Mouse (Mus musculus): ENCODE results near the gene Ubr7. TPM values are rescaled to one million over a fixed set of nuclear protein-coding genes. Genes with fewer than 3 reads are reported as not detected.
A peak's percentile ranks its signal among the peaks of the same experiment; 100 is the strongest.

Ubr7 gene
- polyA plus RNA-seq, 1 experiment from 2014 or later = 35.8 TPM

DNA sequence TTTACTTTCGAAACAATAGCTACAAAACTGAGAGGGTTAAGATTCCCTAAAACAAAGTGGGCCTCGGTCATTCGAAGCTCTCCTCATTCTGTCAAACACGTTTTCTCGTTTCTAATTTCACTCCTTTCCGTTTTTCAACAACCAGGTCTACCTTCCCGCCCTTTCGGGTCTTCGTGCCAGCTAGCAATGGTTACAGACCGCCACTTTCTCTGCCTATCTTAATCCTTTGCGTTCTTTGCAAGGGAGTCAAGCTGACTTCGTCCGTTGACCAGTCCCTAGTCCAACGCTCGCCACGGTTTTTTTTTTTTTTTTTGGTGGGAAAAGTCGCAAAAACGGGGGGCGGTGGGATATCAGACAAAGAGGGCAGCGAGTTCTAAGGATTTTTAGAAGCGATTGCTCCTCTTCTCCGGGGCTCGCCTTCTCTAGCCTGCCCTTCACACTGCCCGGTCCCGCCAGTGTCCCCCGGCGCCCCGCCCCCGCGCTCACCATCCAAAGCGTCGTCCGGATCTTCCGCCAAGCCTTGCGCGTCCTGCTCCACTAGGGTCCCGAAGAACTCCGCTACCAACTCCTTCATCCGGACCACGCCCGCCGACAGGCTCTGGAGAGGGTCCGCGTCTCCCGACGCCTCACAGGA is 595 bp upstream of the Ubr7 start:
- Histone ChIP-seq H3K36me3 (ENCODE audit: control insufficient read depth, insufficient read depth, low read length) (no peaks in the 10 kb centered on the region), H3K27ac (ENCODE audit: low read depth, low read length) (peak overlapping the region; percentile 91), H3K4me3 (ENCODE audit: low read depth, low read length) (peak overlapping the region; percentile 73), H3K4me1 (ENCODE audit: control insufficient read depth, insufficient read depth, low read length) (peaks cover 20% of the 10 kb centered on the region), H3K4me2 (peak overlapping the region; percentile 79), H3K27me3 (ENCODE audit: control insufficient read depth, insufficient read depth, low read length) (no peaks in the 10 kb centered on the region), H3K9ac (ENCODE audit: low read depth, low read length) (peak overlapping the region; percentile 78), H3K9me3 (replicated peaks; ENCODE audit: control insufficient read depth, low read length) (no peaks in the 10 kb centered on the region)
- peak; percentile 85 for ATAC-seq (replicated peaks; ENCODE audit: insufficient number of reproducible peaks, low FRiP score, low TSS enrichment)
- WGBS (ENCODE audit: insufficient replicate concordance) = under 1% methylated on average over 46 of the region's 46 CpGs

DNA sequence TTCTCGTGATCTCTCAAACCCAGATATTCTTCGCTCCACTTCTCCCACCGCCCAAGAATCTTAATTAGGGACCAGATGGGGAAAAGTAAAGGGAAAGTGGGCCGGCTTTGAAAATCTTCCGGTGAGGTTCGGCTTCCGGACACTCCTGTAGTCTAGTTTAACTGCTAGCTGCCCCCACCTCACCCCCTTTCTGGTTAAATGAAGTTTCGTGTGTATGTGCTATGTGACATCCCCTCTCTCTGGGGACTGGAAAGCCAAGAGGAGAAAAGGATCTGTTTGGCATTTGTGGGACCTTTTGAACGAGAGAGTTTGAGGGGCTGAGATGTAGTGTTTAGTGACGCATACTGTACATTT is 613 bp downstream of the Ubr7 start, which contains the start of gene Gm20604:
TSS of gene Gm20604 (minus strand) at position 270 of the 354 bp plus-strand sequence.
- 1% methylated on average over 10 of the region's 10 CpGs for WGBS (ENCODE audit: insufficient replicate concordance)
- peak within 1 kb of the TSS; percentile 87 for H3K4me2 ChIP-seq
- no peaks in the 10 kb centered on the region for H3K36me3 ChIP-seq (ENCODE audit: control insufficient read depth, insufficient read depth, low read length)
- H3K4me1 ChIP-seq (ENCODE audit: control insufficient read depth, insufficient read depth, low read length) = peaks cover 20% of the 10 kb centered on the region
- no peak for ATAC-seq (replicated peaks; ENCODE audit: insufficient number of reproducible peaks, low FRiP score, low TSS enrichment)
- no peaks in the 10 kb centered on the region for H3K9me3 ChIP-seq (replicated peaks; ENCODE audit: control insufficient read depth, low read length)
- H3K27ac ChIP-seq (ENCODE audit: low read depth, low read length) = peak within 1 kb of the TSS; percentile 91
- peak within 1 kb of the TSS; percentile 73 for H3K4me3 ChIP-seq (ENCODE audit: low read depth, low read length)
- H3K27me3 ChIP-seq (ENCODE audit: control insufficient read depth, insufficient read depth, low read length) = no peaks in the 10 kb centered on the region
- peak within 1 kb of the TSS; percentile 78 for H3K9ac ChIP-seq (ENCODE audit: low read depth, low read length)

DNA sequence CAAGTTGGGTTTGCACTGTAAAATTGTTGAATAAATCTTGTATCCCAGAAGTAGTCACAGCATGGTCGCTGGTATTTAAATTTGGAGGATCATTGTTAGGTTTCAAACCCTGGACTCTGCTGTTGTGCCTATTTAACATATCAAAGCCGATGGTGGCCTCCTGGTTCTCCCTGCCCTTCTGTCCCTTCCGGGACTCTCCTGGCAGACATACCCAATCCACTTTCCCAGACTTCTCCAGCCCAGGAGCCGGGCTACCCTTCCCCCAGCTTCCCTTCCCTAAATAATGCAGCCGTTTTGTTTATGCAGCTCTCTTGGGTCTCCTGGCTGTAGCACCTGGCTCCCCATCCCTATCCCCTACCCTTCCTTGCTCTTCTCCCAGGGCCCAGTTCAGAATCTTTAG is 1.2 kb downstream of the Ubr7 start:
- H3K36me3 ChIP-seq (ENCODE audit: control insufficient read depth, insufficient read depth, low read length) = 0 out of 2 replicates have a peak, but pooled peaks cover 3% of the 10 kb centered on the region
- peak overlapping the region; percentile 77 for H3K9ac ChIP-seq (ENCODE audit: low read depth, low read length)
- ATAC-seq (replicated peaks; ENCODE audit: insufficient number of reproducible peaks, low FRiP score, low TSS enrichment) = no peak
- no peaks in the 10 kb centered on the region for H3K27me3 ChIP-seq (ENCODE audit: control insufficient read depth, insufficient read depth, low read length)
- WGBS (ENCODE audit: insufficient replicate concordance) = 3% methylated on average over 5 of the region's 5 CpGs
- peak overlapping the region; percentile 87 for H3K4me2 ChIP-seq
- no peaks in the 10 kb centered on the region for H3K9me3 ChIP-seq (replicated peaks; ENCODE audit: control insufficient read depth, low read length)
- peak overlapping the region; percentile 73 for H3K4me3 ChIP-seq (ENCODE audit: low read depth, low read length)
- H3K27ac ChIP-seq (ENCODE audit: low read depth, low read length) = no peak overlapping the region
- H3K4me1 ChIP-seq (ENCODE audit: control insufficient read depth, insufficient read depth, low read length) = peaks cover 20% of the 10 kb centered on the region

DNA sequence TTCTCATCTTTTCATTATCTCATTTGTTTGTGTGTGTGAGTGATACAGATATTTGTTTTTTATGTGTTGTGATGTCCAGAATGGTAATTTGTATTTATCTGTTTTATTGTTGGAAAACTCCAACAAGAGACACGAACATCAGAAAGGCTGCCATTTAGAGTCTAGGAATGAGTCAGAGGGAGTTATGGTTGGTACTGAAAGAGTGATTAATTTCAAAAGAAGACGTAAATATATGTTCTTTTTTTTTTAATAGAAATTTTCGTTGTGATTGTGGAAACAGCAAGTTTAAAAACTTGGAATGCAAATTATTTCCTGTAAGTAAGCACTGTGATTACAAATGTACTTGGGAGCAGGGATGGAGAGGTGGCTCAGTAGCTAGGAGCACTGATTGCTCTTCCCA is 3.9 kb downstream of the Ubr7 start:
- Histone ChIP-seq H3K36me3 (ENCODE audit: control insufficient read depth, insufficient read depth, low read length) (peaks cover 6% of the 10 kb centered on the region; the same call in 1 of the 2 replicates), H3K9ac (ENCODE audit: low read depth, low read length) (no peak overlapping the region), H3K9me3 (replicated peaks; ENCODE audit: control insufficient read depth, low read length) (no peaks in the 10 kb centered on the region), H3K27me3 (ENCODE audit: control insufficient read depth, insufficient read depth, low read length) (no peaks in the 10 kb centered on the region), H3K4me1 (ENCODE audit: control insufficient read depth, insufficient read depth, low read length) (peaks cover 14% of the 10 kb centered on the region), H3K4me3 (ENCODE audit: low read depth, low read length) (no peak overlapping the region), H3K27ac (ENCODE audit: low read depth, low read length) (no peak overlapping the region), H3K4me2 (no peak overlapping the region)
- WGBS (ENCODE audit: insufficient replicate concordance) = 84% methylated on average over 3 of the region's 3 CpGs
- ATAC-seq (replicated peaks; ENCODE audit: insufficient number of reproducible peaks, low FRiP score, low TSS enrichment) = no peak

DNA sequence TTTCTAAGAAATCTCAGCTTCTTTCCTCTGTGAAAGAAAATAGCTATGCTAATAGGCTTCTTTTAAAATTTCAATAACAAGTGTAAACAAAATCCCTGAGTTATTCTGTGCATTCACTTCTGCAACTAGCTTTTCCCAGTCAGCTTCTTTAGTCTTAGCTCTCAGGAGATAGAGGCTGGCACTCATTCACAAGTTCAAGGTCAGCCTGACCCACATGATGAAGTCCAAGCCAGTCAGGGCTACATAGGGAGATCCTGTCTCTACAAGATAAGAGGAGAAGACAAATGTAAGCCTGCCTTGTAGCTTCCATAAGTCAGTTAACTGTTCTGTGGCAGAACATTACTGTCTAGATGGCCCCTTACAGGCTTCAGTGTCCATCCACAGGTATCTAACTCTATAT is 5.9 kb downstream of the Ubr7 start:
- no peak overlapping the region for H3K9ac ChIP-seq (ENCODE audit: low read depth, low read length)
- H3K36me3 ChIP-seq (ENCODE audit: control insufficient read depth, insufficient read depth, low read length) = peaks cover 10% of the 10 kb centered on the region; the same call in 1 of the 2 replicates
- H3K4me2 ChIP-seq = no peak overlapping the region
- no peak for ATAC-seq (replicated peaks; ENCODE audit: insufficient number of reproducible peaks, low FRiP score, low TSS enrichment)
- no peak overlapping the region for H3K4me3 ChIP-seq (ENCODE audit: low read depth, low read length)
- no peaks in the 10 kb centered on the region for H3K9me3 ChIP-seq (replicated peaks; ENCODE audit: control insufficient read depth, low read length)
- H3K27me3 ChIP-seq (ENCODE audit: control insufficient read depth, insufficient read depth, low read length) = no peaks in the 10 kb centered on the region
- H3K4me1 ChIP-seq (ENCODE audit: control insufficient read depth, insufficient read depth, low read length) = peaks cover 13% of the 10 kb centered on the region
- no peak overlapping the region for H3K27ac ChIP-seq (ENCODE audit: low read depth, low read length)

DNA sequence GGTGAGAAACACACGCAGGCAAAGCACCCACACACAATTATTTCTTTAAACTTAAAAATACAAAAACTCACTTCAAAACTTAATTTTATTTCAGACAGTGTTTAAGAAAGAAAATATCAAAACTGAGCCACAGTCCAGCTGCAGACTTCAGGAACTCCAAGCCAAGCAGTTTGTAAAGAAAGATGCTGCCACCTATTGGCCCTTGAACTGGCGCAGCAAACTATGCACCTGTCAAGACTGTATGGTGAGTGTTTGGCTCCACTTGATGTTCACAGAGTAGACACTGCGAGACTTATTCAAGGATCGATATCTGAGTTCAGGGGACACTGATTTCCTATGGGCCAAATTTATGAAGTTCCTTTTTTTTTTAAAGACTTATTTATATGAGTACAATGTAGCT is 11.2 kb downstream of the Ubr7 start:
- peaks cover 37% of the 10 kb centered on the region for H3K36me3 ChIP-seq (ENCODE audit: control insufficient read depth, insufficient read depth, low read length)
- H3K9ac ChIP-seq (ENCODE audit: low read depth, low read length) = no peak overlapping the region
- H3K4me3 ChIP-seq (ENCODE audit: low read depth, low read length) = no peak overlapping the region
- no peaks in the 10 kb centered on the region for H3K27me3 ChIP-seq (ENCODE audit: control insufficient read depth, insufficient read depth, low read length)
- no peaks in the 10 kb centered on the region for H3K9me3 ChIP-seq (replicated peaks; ENCODE audit: control insufficient read depth, low read length)
- no peaks in the 10 kb centered on the region for H3K4me1 ChIP-seq (ENCODE audit: control insufficient read depth, insufficient read depth, low read length)
- 92% methylated on average over 4 of the region's 4 CpGs for WGBS (ENCODE audit: insufficient replicate concordance)
- H3K27ac ChIP-seq (ENCODE audit: low read depth, low read length) = no peak overlapping the region
- no peak overlapping the region for H3K4me2 ChIP-seq
- ATAC-seq (replicated peaks; ENCODE audit: insufficient number of reproducible peaks, low FRiP score, low TSS enrichment) = no peak

DNA sequence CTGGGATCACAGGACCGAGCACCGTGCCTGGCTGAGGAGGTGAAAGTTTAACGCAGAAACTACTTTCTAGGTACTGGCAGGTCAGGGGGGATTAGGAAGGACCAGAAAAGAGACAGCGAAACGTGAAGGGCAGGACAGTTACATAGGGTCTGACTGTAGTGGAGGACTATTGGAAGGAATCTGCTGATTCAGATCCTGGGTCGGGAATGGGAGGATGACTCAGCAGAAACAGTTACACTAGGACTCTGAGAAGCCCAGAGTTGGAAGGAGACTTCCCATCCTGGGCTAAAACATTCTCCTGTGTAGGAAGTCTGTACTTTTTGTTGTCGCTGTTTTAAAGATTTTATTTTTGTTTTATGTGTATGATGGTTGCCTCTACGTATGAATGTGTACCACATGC is 13.8 kb downstream of the Ubr7 start:
- Histone ChIP-seq H3K36me3 (ENCODE audit: control insufficient read depth, insufficient read depth, low read length) (peaks cover 49% of the 10 kb centered on the region), H3K4me3 (ENCODE audit: low read depth, low read length) (no peak overlapping the region), H3K4me2 (no peak overlapping the region), H3K27ac (ENCODE audit: low read depth, low read length) (no peak overlapping the region), H3K9ac (ENCODE audit: low read depth, low read length) (no peak overlapping the region), H3K27me3 (ENCODE audit: control insufficient read depth, insufficient read depth, low read length) (no peaks in the 10 kb centered on the region), H3K9me3 (replicated peaks; ENCODE audit: control insufficient read depth, low read length) (no peaks in the 10 kb centered on the region), H3K4me1 (ENCODE audit: control insufficient read depth, insufficient read depth, low read length) (no peaks in the 10 kb centered on the region)
- no peak for ATAC-seq (replicated peaks; ENCODE audit: insufficient number of reproducible peaks, low FRiP score, low TSS enrichment)
- WGBS (ENCODE audit: insufficient replicate concordance) = 96% methylated on average over 8 of the region's 8 CpGs

DNA sequence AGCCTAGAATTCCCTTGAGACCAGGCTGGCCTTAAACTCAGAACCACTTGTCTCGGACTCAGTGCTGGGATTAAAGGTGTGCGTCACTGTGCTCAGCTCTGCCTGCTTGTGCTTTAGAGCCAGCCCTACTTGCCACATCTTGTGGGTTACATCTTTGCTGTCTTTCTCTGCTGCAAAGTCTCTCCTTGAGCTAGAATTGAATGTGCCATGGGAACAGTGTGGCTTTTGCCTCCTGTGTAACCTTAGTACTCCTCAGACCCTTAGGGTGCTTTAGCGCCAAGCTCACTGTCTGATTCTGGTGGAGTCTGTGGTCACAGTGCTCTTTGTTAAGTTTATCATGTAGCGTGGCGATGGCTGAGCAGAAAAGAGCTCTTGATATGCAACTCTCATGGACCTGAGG is 14.9 kb downstream of the Ubr7 start:
- no peak overlapping the region for H3K4me2 ChIP-seq
- 95% methylated on average over 5 of the region's 5 CpGs for WGBS (ENCODE audit: insufficient replicate concordance)
- H3K27me3 ChIP-seq (ENCODE audit: control insufficient read depth, insufficient read depth, low read length) = no peaks in the 10 kb centered on the region
- no peak overlapping the region for H3K9ac ChIP-seq (ENCODE audit: low read depth, low read length)
- H3K4me1 ChIP-seq (ENCODE audit: control insufficient read depth, insufficient read depth, low read length) = no peaks in the 10 kb centered on the region
- no peaks in the 10 kb centered on the region for H3K9me3 ChIP-seq (replicated peaks; ENCODE audit: control insufficient read depth, low read length)
- no peak overlapping the region for H3K4me3 ChIP-seq (ENCODE audit: low read depth, low read length)
- H3K36me3 ChIP-seq (ENCODE audit: control insufficient read depth, insufficient read depth, low read length) = peaks cover 47% of the 10 kb centered on the region
- no peak for ATAC-seq (replicated peaks; ENCODE audit: insufficient number of reproducible peaks, low FRiP score, low TSS enrichment)
- H3K27ac ChIP-seq (ENCODE audit: low read depth, low read length) = no peak overlapping the region

DNA sequence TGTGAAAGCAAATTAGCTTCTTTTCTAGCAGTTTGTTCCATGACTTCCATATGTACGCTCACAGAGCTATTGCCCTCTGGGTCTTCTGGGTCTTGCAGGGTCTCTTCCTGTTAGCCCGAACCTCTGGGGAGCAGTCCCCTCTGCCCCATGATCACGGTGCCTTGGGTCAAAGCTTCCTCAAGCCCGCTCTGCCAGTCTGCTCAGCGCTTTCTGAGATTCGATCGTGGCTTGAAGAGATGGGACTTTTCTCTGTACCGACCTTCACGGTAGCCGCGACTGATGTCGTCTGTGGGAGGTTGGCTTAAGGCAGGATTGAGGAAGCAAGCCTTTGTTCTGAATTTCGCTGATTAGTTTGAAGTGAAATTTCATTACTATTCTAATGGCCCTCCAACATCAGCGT is 18.3 kb downstream of the Ubr7 start:
- H3K9ac ChIP-seq (ENCODE audit: low read depth, low read length) = no peak overlapping the region
- no peaks in the 10 kb centered on the region for H3K4me1 ChIP-seq (ENCODE audit: control insufficient read depth, insufficient read depth, low read length)
- no peak overlapping the region for H3K27ac ChIP-seq (ENCODE audit: low read depth, low read length)
- H3K4me3 ChIP-seq (ENCODE audit: low read depth, low read length) = no peak overlapping the region
- no peak overlapping the region for H3K4me2 ChIP-seq
- H3K9me3 ChIP-seq (replicated peaks; ENCODE audit: control insufficient read depth, low read length) = no peaks in the 10 kb centered on the region
- ATAC-seq (replicated peaks; ENCODE audit: insufficient number of reproducible peaks, low FRiP score, low TSS enrichment) = no peak
- WGBS (ENCODE audit: insufficient replicate concordance) = 93% methylated on average over 14 of the region's 14 CpGs
- H3K27me3 ChIP-seq (ENCODE audit: control insufficient read depth, insufficient read depth, low read length) = no peaks in the 10 kb centered on the region
- H3K36me3 ChIP-seq (ENCODE audit: control insufficient read depth, insufficient read depth, low read length) = peaks cover 28% of the 10 kb centered on the region

Data from heart, embryonic 11.5 days (tissue).